14 mouse cellular contexts compared by ENCODE assay signal in genomic region chr8:34385806-34386439, GRCm38 (mm10).
DNase-seq lines count a peak whose midpoint lies in the region; ATAC-seq lines count a peak whose summit lies in the region.
"Had no signal": no experiment of that assay in that cellular context is flagged by ENCODE, and none has a peak within 500 bp of the region (broad histone marks: within the 10 kb centered on the region; RNA-seq: fewer than 3 reads in every experiment).

No protein-coding gene starts in this region.

- H3K36me3 ChIP-seq in neural tube, embryonic 11.5 days (ENCODE audit: control insufficient read depth, insufficient read depth, low read length), result no peaks in the 10 kb centered on the region
- H3K36me3 ChIP-seq in hindbrain, embryonic 10.5 days, result no peaks in the 10 kb centered on the region
- no peaks in the 10 kb centered on the region for H3K36me3 ChIP-seq in neural tube, embryonic 14.5 days (ENCODE audit: control insufficient read depth, insufficient read depth, low read length)
- H3K36me3 ChIP-seq: embryonic facial prominence, embryonic 12.5 days had no signal

- H3K27ac ChIP-seq in neural tube, embryonic 11.5 days (ENCODE audit: low read depth, low read length), result no peak overlapping the region
- H3K27ac ChIP-seq in hindbrain, embryonic 10.5 days, result peak overlapping the region; percentile 62; the same call in 1 of the 2 replicates
- H3K27ac ChIP-seq in neural tube, embryonic 14.5 days (ENCODE audit: low read depth, low read length), result no peak overlapping the region
- H3K27ac ChIP-seq: embryonic facial prominence, embryonic 12.5 days; macrophage had no signal

- 54% methylated on average over 10 of the region's 10 CpGs for WGBS in neural tube, embryonic 11.5 days
- 66% methylated on average over 10 of the region's 10 CpGs for WGBS in hindbrain, embryonic 10.5 days
- 38% methylated on average over 10 of the region's 10 CpGs for WGBS in neural tube, embryonic 14.5 days

- peak; percentile 35 to 53 for DNase-seq in cerebellum, postnatal 10 days
- no peak for DNase-seq in cerebellum, postnatal 25 days
- DNase-seq in neural tube, embryonic 11.5 days (ENCODE audit: low spot score), result peak; percentile 55
- DNase-seq in neural tube, embryonic 10.5 days (ENCODE audit: extremely low spot score, low spot score), result no peak
- DNase-seq in hindbrain, embryonic 10.5 days (ENCODE audit: low spot score), result peak; percentile 44
- no peak for DNase-seq in urinary bladder, postnatal 4 days (ENCODE audit: low spot score in 2 of 2)
- DNase-seq in adrenal gland, postnatal 25 days, result no peak
- DNase-seq: adrenal gland, postnatal 10 days; kidney, adult 18-20 months; liver, postnatal 0 days; thymus, postnatal 25 days had no signal

- H3K27me3 ChIP-seq in neural tube, embryonic 11.5 days (ENCODE audit: control insufficient read depth, insufficient read depth, low read length), result no peaks in the 10 kb centered on the region
- H3K27me3 ChIP-seq in hindbrain, embryonic 10.5 days (ENCODE audit: insufficient read depth, poor library complexity, severe bottlenecking), result 0 out of 2 replicates have a peak, but pooled peaks cover 5% of the 10 kb centered on the region
- no peaks in the 10 kb centered on the region for H3K27me3 ChIP-seq in neural tube, embryonic 14.5 days (ENCODE audit: control insufficient read depth, insufficient read depth, low read length)
- H3K27me3 ChIP-seq: embryonic facial prominence, embryonic 12.5 days had no signal

- H3K4me2 ChIP-seq in neural tube, embryonic 11.5 days (ENCODE audit: low read depth), result no peak overlapping the region
- H3K4me2 ChIP-seq in neural tube, embryonic 14.5 days (ENCODE audit: low read depth, low read length), result no peak overlapping the region
- H3K4me2 ChIP-seq: embryonic facial prominence, embryonic 12.5 days had no signal

- H3K4me3 ChIP-seq in neural tube, embryonic 11.5 days (ENCODE audit: low read depth, low read length), result no peak overlapping the region
- H3K4me3 ChIP-seq in hindbrain, embryonic 10.5 days, result no peak overlapping the region
- H3K4me3 ChIP-seq in neural tube, embryonic 14.5 days (ENCODE audit: low read depth, low read length), result no peak overlapping the region
- H3K4me3 ChIP-seq: embryonic facial prominence, embryonic 12.5 days had no signal

- ATAC-seq in neural tube, embryonic 11.5 days (ENCODE audit: insufficient read depth, low FRiP score, low TSS enrichment), result peak; percentile 84
- peak; percentile 78 for ATAC-seq in neural tube, embryonic 14.5 days (ENCODE audit: low read depth)
- ATAC-seq: liver, postnatal 0 days had no signal

- H3K9me3 ChIP-seq in neural tube, embryonic 11.5 days (ENCODE audit: control insufficient read depth, low read length), result no peaks in the 10 kb centered on the region
- H3K9me3 ChIP-seq in hindbrain, embryonic 10.5 days, result no peaks in the 10 kb centered on the region
- H3K9me3 ChIP-seq in neural tube, embryonic 14.5 days (ENCODE audit: control insufficient read depth, low read length), result no peaks in the 10 kb centered on the region
- H3K9me3 ChIP-seq: embryonic facial prominence, embryonic 12.5 days had no signal

- H3K4me1 ChIP-seq in neural tube, embryonic 11.5 days (ENCODE audit: control insufficient read depth, insufficient read depth, low read length), result 0 out of 2 replicates have a peak, but pooled peaks cover 5% of the 10 kb centered on the region
- H3K4me1 ChIP-seq in hindbrain, embryonic 10.5 days (replicated peaks), result peaks cover 5% of the 10 kb centered on the region
- H3K4me1 ChIP-seq in neural tube, embryonic 14.5 days (ENCODE audit: control insufficient read depth, insufficient read depth, low read length), result no peaks in the 10 kb centered on the region
- H3K4me1 ChIP-seq: embryonic facial prominence, embryonic 12.5 days had no signal

- H3K9ac ChIP-seq in neural tube, embryonic 11.5 days (ENCODE audit: low read length), result no peak overlapping the region
- H3K9ac ChIP-seq in neural tube, embryonic 14.5 days (replicated peaks; ENCODE audit: low read depth, low read length), result no peak overlapping the region
- H3K9ac ChIP-seq: embryonic facial prominence, embryonic 12.5 days; liver, postnatal 0 days had no signal

Comparison
In these comparisons a context has a peak if more than half of its experiments do, and no peak if none do; other contexts are left out.
1. DNase-seq: peak in cerebellum, postnatal 10 days (2 of 2), neural tube, embryonic 11.5 days (single experiment) and hindbrain, embryonic 10.5 days (single experiment); none in cerebellum, postnatal 25 days (0 of 2), neural tube, embryonic 10.5 days (single experiment), urinary bladder, postnatal 4 days (0 of 2) and adrenal gland, postnatal 25 days (single experiment).